Mouse (Mus musculus) CH12.LX (cell line): ENCODE data around the gene Prdm12. TPM values are rescaled to one million over a fixed set of nuclear protein-coding genes. Genes with fewer than 3 reads are reported as not detected.

ENCODE experiments used
- DNase-seq: peaks from one replicate; pipeline ENCODE4 v3.0.0-alpha.2; 2013; ENCODE audit errors: extremely low read depth
- H3K27ac ChIP-seq: 2 replicates; pipeline ENCODE4 v1.5.1; 2012; ENCODE audit warnings: low read depth, mild to moderate bottlenecking, control low read depth, moderate library complexity; ENCODE audit not compliant: insufficient read depth
- H3K27me3 ChIP-seq: replicated peaks from 2 replicates; pipeline ENCODE3; 2012; ENCODE audit warnings: inconsistent platforms
- H3K36me3 ChIP-seq, 2 experiments: replicated peaks in 1 of 2; 2 replicates each; pipeline versions ENCODE3 to v1.6.1; 2012; ENCODE audit warnings: inconsistent platforms in 1 of 2, low read length in 1 of 2, mild to moderate bottlenecking in 1 of 2, mixed read lengths in 1 of 2, moderate library complexity in 1 of 2; ENCODE audit not compliant: control insufficient read depth in 1 of 2, insufficient read depth in 1 of 2
- H3K4me1 ChIP-seq, 2 experiments: 2 replicates each; pipeline ENCODE4 v1.6.1; 2012; ENCODE audit warnings: inconsistent platforms in 1 of 2, moderate library complexity in 1 of 2; ENCODE audit not compliant: insufficient read depth in 2 of 2, control insufficient read depth in 1 of 2
- H3K4me2 ChIP-seq: 2 replicates; pipeline ENCODE4 v1.6.1; 2012; ENCODE audit warnings: low read depth, mild to moderate bottlenecking, control low read depth; ENCODE audit not compliant: poor library complexity, insufficient read depth, severe bottlenecking
- H3K4me3 ChIP-seq, 3 experiments: fragments of 150-350 bp in 1 of 3; sonication (generic) in 1 of 3; replicated peaks in 1 of 3; 2 replicates each; pipeline versions ENCODE3 to v1.5.1; 2011 to 2012; ENCODE audit warnings: low read depth in 2 of 3, low read length in 2 of 3, mild to moderate bottlenecking in 2 of 3, moderate library complexity in 2 of 3, control low read depth in 1 of 3, improper control_type of control experiment in 1 of 3, inconsistent platforms in 1 of 3, mixed read lengths in 1 of 3; ENCODE audit not compliant: poor library complexity in 1 of 3
- H3K79me2 ChIP-seq: replicated peaks from 2 replicates; pipeline ENCODE4 v1.6.1; 2012; ENCODE audit warnings: mild to moderate bottlenecking, moderate library complexity; ENCODE audit not compliant: control insufficient read depth, poor library complexity, insufficient read depth, severe bottlenecking; ENCODE audit errors: extremely low read depth
- H3K9ac ChIP-seq: 2 replicates; pipeline ENCODE4 v1.6.1; 2012; ENCODE audit warnings: low read depth, mild to moderate bottlenecking, control low read depth, moderate library complexity; ENCODE audit not compliant: insufficient read depth
- H3K9me3 ChIP-seq: replicated peaks from 2 replicates; pipeline ENCODE3; 2012; ENCODE audit warnings: low read length, inconsistent platforms, mixed read lengths
- CHD2 ChIP-seq: IDR thresholded peaks from 2 replicates; pipeline ENCODE4 v1.6.1; 2011; ENCODE audit warnings: low read length, improper control_type of control experiment
- E2F4 ChIP-seq: IDR thresholded peaks from 2 replicates; pipeline ENCODE4 v1.6.1; 2011; ENCODE audit warnings: low read depth, low read length, improper control_type of control experiment; ENCODE audit not compliant: insufficient replicate concordance
- EP300 ChIP-seq: IDR thresholded peaks from 2 replicates; pipeline ENCODE4 v1.6.1; 2011; ENCODE audit warnings: low read length, improper control_type of control experiment
- ETS1 ChIP-seq: conservative IDR thresholded peaks from 2 replicates; pipeline ENCODE4 v1.6.1; 2012; ENCODE audit warnings: low read depth, mild to moderate bottlenecking, inconsistent platforms, low read length, improper control_type of control experiment, moderate library complexity
- HCFC1 ChIP-seq: IDR thresholded peaks from 2 replicates; pipeline ENCODE4 v1.6.1; 2012; ENCODE audit warnings: low read depth, mild to moderate bottlenecking, inconsistent platforms, low read length, improper control_type of control experiment
- JUND ChIP-seq: conservative IDR thresholded peaks from 2 replicates; pipeline ENCODE4 v1.6.1; 2011; ENCODE audit warnings: low read depth, low read length, improper control_type of control experiment
- MAFK ChIP-seq: IDR thresholded peaks from 2 replicates; pipeline ENCODE4 v1.6.1; 2011; ENCODE audit warnings: low read length, improper control_type of control experiment; ENCODE audit not compliant: insufficient replicate concordance
- MAX ChIP-seq: IDR thresholded peaks from 2 replicates; pipeline ENCODE4 v1.6.1; 2011; ENCODE audit warnings: low read length, improper control_type of control experiment
- MXI1 ChIP-seq: IDR thresholded peaks from 2 replicates; pipeline ENCODE4 v1.6.1; 2011; ENCODE audit warnings: mild to moderate bottlenecking, low read depth, low read length, improper control_type of control experiment
- NRF1 ChIP-seq: IDR thresholded peaks from 2 replicates; pipeline ENCODE4 v1.6.1; 2014; ENCODE audit warnings: low read depth, mild to moderate bottlenecking, inconsistent platforms, low read length, improper control_type of control experiment, moderate library complexity
- PAX5 ChIP-seq: IDR thresholded peaks from 2 replicates; pipeline ENCODE4 v1.6.1; 2012; ENCODE audit warnings: low read length, inconsistent platforms, mixed read lengths
- POLR2A ChIP-seq: IDR thresholded peaks from 2 replicates; pipeline ENCODE4 v1.6.1; 2011; ENCODE audit warnings: low read depth, mild to moderate bottlenecking, improper control_type of control experiment, low read length
- RCOR1 ChIP-seq: conservative IDR thresholded peaks from 2 replicates; pipeline ENCODE4 v1.6.1; 2012; ENCODE audit warnings: low read depth, mild to moderate bottlenecking, inconsistent platforms, low read length, improper control_type of control experiment
- SIN3A ChIP-seq: IDR thresholded peaks from 2 replicates; pipeline ENCODE4 v1.6.1; 2012; ENCODE audit warnings: low read length, improper control_type of control experiment, inconsistent platforms
- SMC3 ChIP-seq: IDR thresholded peaks from 2 replicates; pipeline ENCODE4 v1.6.1; 2011; ENCODE audit warnings: low read depth, low read length, improper control_type of control experiment
- TBP ChIP-seq: conservative IDR thresholded peaks from 2 replicates; pipeline ENCODE4 v1.6.1; 2011; ENCODE audit warnings: low read depth, low read length, improper control_type of control experiment
- TCF12 ChIP-seq: IDR thresholded peaks from 2 replicates; pipeline ENCODE4 v1.6.1; 2014; ENCODE audit warnings: low read depth, mild to moderate bottlenecking, inconsistent platforms, low read length, improper control_type of control experiment
- USF1 ChIP-seq: IDR thresholded peaks from 2 replicates; pipeline ENCODE4 v1.6.1; 2014; ENCODE audit warnings: low read depth, mild to moderate bottlenecking, inconsistent platforms, low read length, improper control_type of control experiment
- USF2 ChIP-seq: conservative IDR thresholded peaks from 2 replicates; pipeline ENCODE4 v1.6.1; 2011; ENCODE audit warnings: low read depth, low read length, improper control_type of control experiment
- dilution Hi-C: fragments of 300-500 bp; cut with MboI; formaldehyde crosslinking; loops from 2 replicates; pipeline ENCODE4 v1.14.3; 2020; ENCODE audit warnings: low sequenced_read_pairs; ENCODE audit not compliant: extremely low pct_unique_long_range_greater_than_20kb, extremely low pct_ligation_motif_present
- in situ Hi-C: fragments of 300-500 bp; cut with MboI; formaldehyde crosslinking; loops from 3 replicates; pipeline ENCODE4 v1.14.3; 2019; ENCODE audit warnings: low sequenced_read_pairs, low pct_ligation_motif_present, low pct_unique_long_range_greater_than_20kb, mixed read lengths
- polyA plus RNA-seq: library from polyadenylated mRNA; unstranded; fragments of >175 nt; gene quantifications from 2 replicates; pipeline ENCODE4 v1.2.1, GENCODE M21; 2012; ENCODE audit warnings: low read depth; ENCODE audit not compliant: insufficient read length
- total RNA-seq, 2 experiments: library from RNA; depleted of rRNA; stranded (reverse); fragments of 300-350 nt in 1 of 2; fragments of >200 nt in 1 of 2; gene quantifications; 2 replicates each; pipeline ENCODE4 v1.2.3; 2012 to 2014

Gene Prdm12
- total RNA-seq (2012; rRNA removed) (not detected in 2 replicates), total RNA-seq (2014; rRNA removed) (not detected in 2 replicates), polyA plus RNA-seq (not detected in 2 replicates)

DNA sequence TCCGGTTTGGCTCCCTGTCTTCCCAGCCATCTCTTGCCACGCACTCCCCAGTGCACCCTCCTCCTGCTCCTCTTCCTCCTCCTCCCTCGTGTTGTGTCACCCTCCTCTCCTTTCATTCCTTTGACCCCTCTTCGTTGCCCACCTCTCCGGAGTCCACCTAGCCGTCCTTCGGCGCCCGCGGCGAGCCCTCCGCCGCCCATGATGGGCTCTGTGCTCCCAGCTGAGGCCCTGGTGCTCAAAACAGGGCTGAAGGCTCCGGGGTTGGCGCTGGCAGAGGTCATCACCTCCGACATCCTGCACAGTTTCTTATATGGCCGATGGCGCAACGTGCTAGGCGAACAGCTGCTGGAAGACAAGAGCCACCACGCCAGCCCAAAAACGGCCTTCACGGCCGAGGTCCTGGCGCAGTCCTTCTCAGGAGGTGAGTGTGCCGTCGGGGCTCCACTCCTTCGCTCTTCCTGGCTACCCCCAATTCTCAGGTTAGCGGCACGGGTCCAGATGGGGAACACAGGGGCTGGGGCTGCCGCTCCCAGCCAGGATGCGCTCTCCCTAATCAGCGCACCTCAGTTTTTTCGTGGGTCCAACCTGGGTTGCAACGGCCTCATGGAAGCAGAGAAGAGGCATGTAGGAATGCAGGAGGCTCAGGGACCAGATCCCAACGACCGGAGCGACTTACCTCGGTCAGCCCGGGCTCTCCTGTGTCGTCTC, at the start of gene Prdm12:
Gene Prdm12, plus strand, starts transcription at position 137 of the 708 bp plus-strand sequence.
- in situ Hi-C loops (no loop called here), dilution Hi-C loops (no loop called here)
- Histone ChIP-seq H3K27me3 (peaks cover 16% of the 10 kb centered on the region), H3K4me1 (no peaks in the 10 kb centered on the region), H3K27ac (no peak within 1 kb of the TSS), H3K4me2 (no peak within 1 kb of the TSS), H3K4me3 (no peak within 1 kb of the TSS), H3K9me3 (peaks cover 54% of the 10 kb centered on the region), H3K9ac (no peak within 1 kb of the TSS), H3K36me3 (no peaks in the 10 kb centered on the region), H3K79me2 (no peaks in the 10 kb centered on the region)
- no peak for DNase-seq
- TF ChIP-seq RCOR1 (no peak), TBP (no peak), PAX5 (no peak), SIN3A (no peak), CHD2 (no peak), ETS1 (no peak), MAX (no peak), TCF12 (no peak), USF1 (no peak), SMC3 (no peak), MAFK (no peak), HCFC1 (no peak), E2F4 (no peak), POLR2A (no peak), EP300 (no peak), JUND (no peak)

- dilution Hi-C loops = no loop called here
Measured at GRCm38 (mm10) chr2:31591799-31592484, 47.9 kb upstream of the Prdm12 start.

More at GRCm38 (mm10) chr2:31591799-31592484, 47.9 kb upstream of the Prdm12 start:
- TF ChIP-seq MXI1 (no peak), NRF1 (no peak), USF2 (no peak), RCOR1 (no peak)
- no peaks in the 10 kb centered on the region; the same call in 1 of the 2 replicates for H3K79me2 ChIP-seq
- H3K27me3 ChIP-seq = no peaks in the 10 kb centered on the region
- DNase-seq = no peak
- peaks cover 4 to 20% of the 10 kb centered on the region in 2 experiments for H3K4me1 ChIP-seq
- H3K4me2 ChIP-seq = no peak overlapping the region
- in situ Hi-C loops = no loop called here
- H3K36me3 ChIP-seq = peaks cover 43 to 90% of the 10 kb centered on the region in 2 experiments
- H3K4me3 ChIP-seq = no peak overlapping the region
- no peak overlapping the region for H3K9ac ChIP-seq
- H3K27ac ChIP-seq = no peak overlapping the region
- H3K9me3 ChIP-seq = no peaks in the 10 kb centered on the region
